Mouse (Mus musculus): Measurements from ENCODE around the gene Frmd3. TPM values are rescaled to one million over a fixed set of nuclear protein-coding genes. Genes with fewer than 3 reads are reported as not detected.

Gene Frmd3
- polyA plus RNA-seq, 1 experiment from 2014 or later: 4.1 TPM

Other genes with a start within 250 kb of the Frmd3 start
- gene Rasef, start 222.4 kb upstream of the Frmd3 start, polyA plus RNA-seq (2014; fragmentation: Nextera tagmentation; extraction: Ambion mirVana): 0.05 and 0.22 TPM in 2 replicates
- gene Gm11758, start 137.2 kb upstream of the Frmd3 start, polyA plus RNA-seq (2014; fragmentation: Nextera tagmentation; extraction: Ambion mirVana): not detected in 2 replicates
- gene Gm11757, start 122.3 kb upstream of the Frmd3 start, polyA plus RNA-seq (2014; fragmentation: Nextera tagmentation; extraction: Ambion mirVana): not detected in 2 replicates
- gene Gm13871, start 107.5 kb upstream of the Frmd3 start, polyA plus RNA-seq (2014; fragmentation: Nextera tagmentation; extraction: Ambion mirVana): not detected in 2 replicates
- not detected in 2 replicates for gene Gm11756, start 92.7 kb upstream of the Frmd3 start, polyA plus RNA-seq (2014; fragmentation: Nextera tagmentation; extraction: Ambion mirVana)
- gene 2310002L09Rik, start 62.6 kb upstream of the Frmd3 start, polyA plus RNA-seq (2014; fragmentation: Nextera tagmentation; extraction: Ambion mirVana): not detected in 2 replicates
- gene Kdm4c, start 229.1 kb downstream of the Frmd3 start, polyA plus RNA-seq (2014; fragmentation: Nextera tagmentation; extraction: Ambion mirVana): 13.9 and 15.8 TPM in 2 replicates

Measured in midbrain, embryonic 11.5 days (tissue).